Mouse (Mus musculus) kidney, adult 2 months (tissue): ENCODE data around the gene 1700030J22Rik. TPM values are rescaled to one million over a fixed set of nuclear protein-coding genes. Genes with fewer than 3 reads are reported as not detected.

ENCODE experiments used
- DNase-seq: peaks from one replicate; pipeline ENCODE4 v3.0.0; 2021
- H3K27ac ChIP-seq: fragments of 200-500 bp; 2 replicates; pipeline ENCODE4 v1.5.1; 2012; ENCODE audit warnings: low read depth, low read length, control low read depth, inconsistent platforms; ENCODE audit not compliant: insufficient read depth
- H3K27me3 ChIP-seq: fragments of 200-500 bp; replicated peaks from 2 replicates; pipeline ENCODE4 v1.6.1; 2012; ENCODE audit warnings: mild to moderate bottlenecking, moderate library complexity, low read length, inconsistent platforms; ENCODE audit not compliant: control insufficient read depth, insufficient read depth
- H3K36me3 ChIP-seq: fragments of 200-500 bp; 2 replicates; pipeline ENCODE4 v1.6.1; 2012; ENCODE audit warnings: mild to moderate bottlenecking, moderate library complexity, low read length, inconsistent platforms; ENCODE audit not compliant: control insufficient read depth, insufficient read depth
- H3K4me1 ChIP-seq: fragments of 200-500 bp; 2 replicates; pipeline ENCODE4 v1.6.1; 2011; ENCODE audit warnings: low read length; ENCODE audit not compliant: control insufficient read depth, insufficient read depth
- H3K4me3 ChIP-seq: fragments of 200-500 bp; 2 replicates; pipeline ENCODE4 v1.5.1; 2011; ENCODE audit warnings: mild to moderate bottlenecking, low read depth, low read length, control low read depth; ENCODE audit not compliant: insufficient read depth
- CTCF ChIP-seq: fragments of 200-500 bp; conservative IDR thresholded peaks from 2 replicates; pipeline ENCODE4 v1.5.1; 2011; ENCODE audit warnings: low read depth, mild to moderate bottlenecking, control low read depth, low read length, moderate library complexity, mixed read lengths; ENCODE audit not compliant: insufficient read depth, insufficient read length
- POLR2A ChIP-seq: fragments of 200-500 bp; IDR thresholded peaks from one replicate; pipeline ENCODE4 v1.6.1; 2011; ENCODE audit warnings: low read depth, low read length, control low read depth
- WGBS: fragments of 180-500 bp; shearing (Covaris S2); methylation state at CpG from one replicate; pipeline ENCODE4 v1.1.7; 2018; 5-methylcytosine and 5-hydroxymethylcytosine counted together
- polyA plus RNA-seq: library from polyadenylated mRNA; depleted of rRNA; stranded (reverse); fragments of >200 nt; gene quantifications from 2 replicates; pipeline ENCODE4 v1.2.3, GENCODE M21; 2012

Gene 1700030J22Rik
- polyA plus RNA-seq, 1 experiment = 1.4 TPM

DNA sequence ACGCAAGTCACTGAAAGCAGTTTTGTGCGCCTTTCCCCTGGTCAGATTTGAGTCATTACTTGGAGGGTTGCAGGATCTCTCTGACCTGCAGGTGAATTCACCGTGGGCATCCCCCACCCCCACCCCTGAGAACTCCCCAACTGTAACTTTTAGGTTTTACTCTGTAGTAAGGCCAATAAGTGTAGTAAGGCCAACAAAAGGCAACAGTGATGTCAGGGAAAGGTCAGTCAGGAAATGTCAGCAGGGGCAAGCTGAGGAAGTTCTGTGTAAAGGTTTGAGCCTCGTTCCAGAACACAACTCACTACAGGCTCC is 34.4 kb downstream of the 1700030J22Rik start:
- H3K4me3 ChIP-seq = peak overlapping the region; percentile 97; the same call in 1 of the 2 replicates
- H3K36me3 ChIP-seq = no peaks in the 10 kb centered on the region
- DNase-seq = no peak
- H3K4me1 ChIP-seq = peaks cover 11% of the 10 kb centered on the region
- 7% methylated on average over 4 of the region's 4 CpGs for WGBS
- no peak overlapping the region for H3K27ac ChIP-seq
- TF ChIP-seq POLR2A = no peak
- TF ChIP-seq CTCF = no peak
- H3K27me3 ChIP-seq = no peaks in the 10 kb centered on the region

DNA sequence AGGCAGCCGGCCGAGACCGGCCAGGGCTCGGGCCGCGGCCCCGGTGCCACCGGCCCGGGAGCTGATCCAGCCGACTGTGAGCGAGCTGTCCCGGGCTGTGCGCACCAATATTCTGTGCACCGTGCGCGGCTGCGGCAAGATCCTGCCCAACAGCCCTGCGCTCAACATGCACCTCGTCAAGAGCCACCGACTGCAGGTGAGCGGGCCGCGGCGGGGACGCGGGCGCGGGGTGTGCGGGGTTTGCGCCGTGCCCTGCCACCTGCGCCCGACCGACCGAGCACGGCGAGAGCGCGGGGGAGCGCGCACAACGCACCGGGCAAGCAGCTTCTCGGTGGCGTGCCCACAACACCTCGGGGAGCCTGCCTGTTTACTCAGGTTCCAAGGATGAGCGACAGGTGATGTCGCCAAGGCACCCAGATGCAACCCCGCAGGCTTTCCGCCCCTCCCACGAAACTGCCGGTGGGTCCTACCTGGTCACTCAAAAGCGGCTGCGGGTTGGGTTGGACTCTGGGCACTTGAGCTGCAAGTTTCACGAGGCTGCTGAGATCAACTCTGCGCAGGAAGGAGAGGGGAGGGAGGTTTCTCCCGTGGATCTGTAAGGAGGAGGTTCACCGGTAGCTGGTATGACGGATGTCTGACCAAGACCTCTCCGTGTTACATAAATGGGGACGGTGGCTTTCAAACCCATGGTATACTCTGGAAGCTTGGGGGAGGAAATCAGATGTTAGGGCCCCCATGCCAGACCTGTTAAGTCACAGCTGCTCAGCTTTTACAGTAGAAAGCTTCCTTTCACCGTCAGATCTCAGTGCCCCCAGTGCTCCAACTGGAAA is 35.0 kb downstream of the 1700030J22Rik start:
- DNase-seq = peak; percentile 52
- WGBS = under 1% methylated on average over 62 of the region's 62 CpGs
- H3K4me3 ChIP-seq = peak overlapping the region; percentile 97
- H3K27ac ChIP-seq = peak overlapping the region; percentile 37
- H3K4me1 ChIP-seq = peaks cover 11% of the 10 kb centered on the region
- no peaks in the 10 kb centered on the region for H3K36me3 ChIP-seq
- H3K27me3 ChIP-seq = no peaks in the 10 kb centered on the region
- TF ChIP-seq CTCF (no peak), POLR2A (no peak)

DNA sequence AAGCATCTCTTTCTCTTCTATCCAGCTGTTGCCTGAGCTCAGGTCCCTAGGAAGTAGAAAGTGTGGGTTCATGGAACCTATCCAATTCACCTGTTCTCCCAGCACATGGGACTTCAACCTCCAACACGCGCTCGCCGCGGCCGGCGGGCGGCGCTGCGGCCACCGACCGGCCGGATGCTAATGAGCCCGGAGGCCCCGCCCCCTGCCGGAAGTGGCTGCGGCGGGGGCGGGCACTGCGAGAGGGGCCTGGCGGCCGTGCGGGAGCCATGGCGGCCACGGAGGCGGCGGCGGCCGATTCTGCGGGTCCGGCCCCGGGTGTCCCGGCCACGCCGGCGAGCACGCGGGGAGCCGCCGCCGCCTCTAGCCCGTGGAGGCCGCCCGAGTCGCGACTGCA is 35.6 kb downstream of the 1700030J22Rik start, which contains the start of gene Atmin:
TSS of gene Atmin (plus strand) at position 233 of the 394 bp plus-strand sequence.
- peak within 1 kb of the TSS; percentile 37 for H3K27ac ChIP-seq
- no peaks in the 10 kb centered on the region for H3K36me3 ChIP-seq
- peak; percentile 94 for DNase-seq
- no peak for TF ChIP-seq POLR2A
- TF ChIP-seq CTCF = peak; percentile 60
- H3K4me1 ChIP-seq = peaks cover 11% of the 10 kb centered on the region
- 1% methylated on average over 46 of the region's 46 CpGs for WGBS
- H3K27me3 ChIP-seq = no peaks in the 10 kb centered on the region
- peak within 1 kb of the TSS; percentile 97 for H3K4me3 ChIP-seq

DNA sequence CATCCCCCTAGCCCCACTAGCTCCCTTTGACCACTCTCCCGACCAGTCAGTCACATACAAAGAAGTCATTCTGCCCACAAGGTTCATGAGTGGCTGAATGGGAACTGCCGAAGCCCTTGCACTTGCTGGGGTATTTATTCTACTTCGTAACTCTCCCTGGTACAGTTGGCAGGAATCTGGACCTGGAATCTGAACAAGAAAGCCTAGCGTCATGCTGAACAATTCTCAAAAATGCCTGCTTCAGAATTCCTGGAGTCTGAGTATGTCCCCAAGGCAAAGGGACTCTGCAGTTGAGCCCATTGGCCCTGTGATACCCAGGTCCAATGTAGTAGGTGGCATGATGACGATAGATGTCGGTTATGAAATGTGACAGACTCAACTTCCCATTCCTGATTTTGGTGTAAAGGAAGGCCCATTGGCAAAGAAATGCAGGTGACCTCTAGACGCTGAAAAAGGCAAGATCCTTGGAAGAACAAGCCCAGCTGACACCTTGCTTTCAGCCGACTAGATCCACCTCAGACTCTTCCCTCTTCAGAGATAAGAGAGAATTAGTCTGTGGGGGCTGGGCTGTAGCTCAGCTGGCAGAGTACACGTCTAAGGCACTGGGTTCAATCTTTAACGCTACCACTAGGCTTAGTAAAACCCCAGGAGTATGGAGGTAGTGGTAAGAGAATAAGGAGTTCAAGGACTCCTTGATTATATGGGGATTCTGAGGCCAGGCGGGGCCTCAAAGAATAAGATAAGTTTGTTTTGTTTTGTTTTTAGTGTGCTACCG is 36.3 kb downstream of the 1700030J22Rik start:
- Histone ChIP-seq H3K4me1 (peaks cover 11% of the 10 kb centered on the region), H3K27me3 (no peaks in the 10 kb centered on the region), H3K27ac (no peak overlapping the region), H3K4me3 (no peak overlapping the region), H3K36me3 (no peaks in the 10 kb centered on the region)
- DNase-seq = no peak
- 76% methylated on average over 12 of the region's 12 CpGs for WGBS
- TF ChIP-seq POLR2A = no peak
- no peak for TF ChIP-seq CTCF

GRCm38 (mm10) chr8:116935506-116935905 is 43.3 kb downstream of the 1700030J22Rik start:
- Histone ChIP-seq H3K27ac (no peak overlapping the region), H3K36me3 (no peaks in the 10 kb centered on the region), H3K27me3 (no peaks in the 10 kb centered on the region), H3K4me1 (no peaks in the 10 kb centered on the region), H3K4me3 (no peak overlapping the region)
- DNase-seq = no peak
- 93% methylated on average over 6 of the region's 6 CpGs for WGBS
- TF ChIP-seq CTCF = no peak
- TF ChIP-seq POLR2A = no peak

- H3K36me3 ChIP-seq = no peaks in the 10 kb centered on the region
Measured at GRCm38 (mm10) chr8:116934976-116935375, 43.8 kb downstream of the 1700030J22Rik start.

GRCm38 (mm10) chr8:116928588-116928987 is 50.2 kb downstream of the 1700030J22Rik start:
- Histone ChIP-seq H3K36me3 (no peaks in the 10 kb centered on the region), H3K4me3 (no peak overlapping the region), H3K4me1 (no peaks in the 10 kb centered on the region), H3K27me3 (no peaks in the 10 kb centered on the region), H3K27ac (no peak overlapping the region)
- no peak for TF ChIP-seq POLR2A
- 93% methylated on average over 5 of the region's 5 CpGs for WGBS
- no peak for DNase-seq

More at GRCm38 (mm10) chr8:116934976-116935375, 43.8 kb downstream of the 1700030J22Rik start:
- 96% methylated on average over 4 of the region's 4 CpGs for WGBS
- no peaks in the 10 kb centered on the region for H3K4me1 ChIP-seq
- no peak overlapping the region for H3K27ac ChIP-seq
- no peaks in the 10 kb centered on the region for H3K27me3 ChIP-seq
- no peak overlapping the region for H3K4me3 ChIP-seq
- DNase-seq = no peak
- TF ChIP-seq CTCF (no peak), POLR2A (no peak)
